Mouse (Mus musculus): ENCODE measurements around the gene Aldh4a1.

DNA sequence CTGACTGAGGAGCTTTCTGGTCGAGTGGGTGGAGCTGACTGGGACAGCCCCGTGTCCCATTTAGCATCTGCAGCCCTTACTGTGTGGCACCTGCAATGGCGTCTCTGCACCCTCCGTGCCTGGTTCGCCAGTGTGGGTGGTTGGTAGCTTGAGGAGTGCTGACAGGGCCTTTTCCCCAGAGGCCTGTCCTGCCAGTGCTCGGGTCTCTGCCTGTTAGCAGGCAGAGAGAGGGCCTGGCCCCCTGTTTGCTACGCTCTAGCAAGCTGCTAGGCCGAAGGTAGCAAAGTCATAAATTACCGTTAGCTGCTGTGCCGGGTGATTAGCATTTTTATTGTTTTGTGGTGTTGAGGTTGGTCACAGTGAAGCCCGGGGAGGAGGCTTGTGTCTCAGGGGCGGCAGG is 17.1 kb downstream of the Aldh4a1 start:
- TF ChIP-seq GATA1 (IDR thresholded peaks at IDR 0.05; ENCODE audit: borderline replicate concordance, low read length) (no peak), FLI1 (IDR thresholded peaks at IDR 0.05; ENCODE audit: low read length) (no peak)

Data from megakaryocyte, embryonic 14.5 days (primary cell).